Mouse (Mus musculus): ENCODE data around the gene Chpt1.

Chpt1 gene

GRCm38 (mm10) chr10:88404220-88404619 is 99.7 kb downstream of the Chpt1 start:
- DNase-seq (ENCODE audit: low read depth) = no peak

GRCm38 (mm10) chr10:88403021-88403420 is 100.9 kb downstream of the Chpt1 start:
- no peak for DNase-seq (ENCODE audit: low read depth)

Data from c-Kit-positive CD71-negative TER-119-negative erythroid progenitor cells, embryonic 14.5 days (primary cell).